Mouse (Mus musculus) CH12.LX (cell line): Measurements from ENCODE around the gene Slc1a7.

Experiments
- CTCF ChIP-seq, 2 experiments: IDR thresholded peaks in 1 of 2; conservative IDR thresholded peaks in 1 of 2; 2 replicates each; pipeline ENCODE4 v1.5.1; 2011 to 2012; ENCODE audit warnings: low read depth in 2 of 2, low read length in 2 of 2, improper control_type of control experiment in 1 of 2, inconsistent platforms in 1 of 2, mild to moderate bottlenecking in 1 of 2, moderate library complexity in 1 of 2
- ELF1 ChIP-seq: IDR thresholded peaks from 2 replicates; pipeline ENCODE4 v1.6.1; 2014; ENCODE audit warnings: low read depth, mild to moderate bottlenecking, inconsistent platforms, low read length, improper control_type of control experiment
- POLR2A ChIP-seq: IDR thresholded peaks from 2 replicates; pipeline ENCODE4 v1.6.1; 2011; ENCODE audit warnings: low read depth, mild to moderate bottlenecking, improper control_type of control experiment, low read length
- SMC3 ChIP-seq: IDR thresholded peaks from 2 replicates; pipeline ENCODE4 v1.6.1; 2011; ENCODE audit warnings: low read depth, low read length, improper control_type of control experiment
- TCF12 ChIP-seq: IDR thresholded peaks from 2 replicates; pipeline ENCODE4 v1.6.1; 2014; ENCODE audit warnings: low read depth, mild to moderate bottlenecking, inconsistent platforms, low read length, improper control_type of control experiment
- USF2 ChIP-seq: conservative IDR thresholded peaks from 2 replicates; pipeline ENCODE4 v1.6.1; 2011; ENCODE audit warnings: low read depth, low read length, improper control_type of control experiment

GRCm38 (mm10) chr4:107955691-107956090, 12.4 kb upstream of the Slc1a7 start:
- TF ChIP-seq ELF1 = no peak
- no peak for TF ChIP-seq POLR2A
- no peak for TF ChIP-seq CTCF (conservative IDR thresholded peaks at IDR 0.05 in 1 of 2, IDR thresholded peaks at IDR 0.05 in 1 of 2; ENCODE audit: low read depth in 2 of 2, low read length in 2 of 2)
- TF ChIP-seq USF2 = no peak
- TF ChIP-seq TCF12 = no peak
- no peak for TF ChIP-seq SMC3
